Mouse (Mus musculus) midbrain, embryonic 11.5 days (tissue): ENCODE measurements at regions not wholly inside any gene's neighbourhood (a gene's known extent, or its start where the extent isn't known, plus 50 kb on each side); places are given as distances from the start of the nearest gene placed in this dataset.
"Not testable (repeated sequence)": the region's sequence is repeated elsewhere in the genome, so short reads cannot be mapped to it uniquely, and the experiment has no call there.

ENCODE experiments used
- ATAC-seq: fragments of 200-750 bp; cut with Nextera tagmentation; 2 replicates; pipeline ENCODE4 v1.8.0; 2017; ENCODE audit warnings: moderate TSS enrichment, moderate library complexity; ENCODE audit not compliant: low FRiP score
- DNase-seq: peaks from one replicate; pipeline ENCODE4 v3.0.0; 2015; ENCODE audit warnings: low spot score; ENCODE audit errors: missing footprints
- H3K27ac ChIP-seq: fragments of 300-500 bp; sonication (generic); 2 replicates; pipeline ENCODE4 v1.5.1; 2014; ENCODE audit warnings: low read depth, low read length
- H3K27me3 ChIP-seq: fragments of 300-500 bp; sonication (generic); 2 replicates; pipeline ENCODE4 v1.6.1; 2014; ENCODE audit warnings: mild to moderate bottlenecking, low read length, moderate library complexity, mixed read lengths; ENCODE audit not compliant: control insufficient read depth, insufficient read depth
- H3K36me3 ChIP-seq: fragments of 300-500 bp; sonication (generic); 2 replicates; pipeline ENCODE4 v1.6.1; 2014; ENCODE audit warnings: mild to moderate bottlenecking, low read length, moderate library complexity, mixed read lengths; ENCODE audit not compliant: control insufficient read depth, insufficient read depth
- H3K4me1 ChIP-seq: fragments of 300-500 bp; sonication (generic); 2 replicates; pipeline ENCODE4 v1.6.1; 2014; ENCODE audit warnings: low read length; ENCODE audit not compliant: control insufficient read depth, insufficient read depth
- H3K4me2 ChIP-seq: fragments of 300-500 bp; sonication (generic); 2 replicates; pipeline ENCODE4 v1.6.1; 2014; ENCODE audit warnings: mild to moderate bottlenecking, moderate library complexity
- H3K4me3 ChIP-seq: fragments of 300-500 bp; sonication (generic); 2 replicates; pipeline ENCODE4 v1.5.1; 2014; ENCODE audit warnings: low read depth, low read length
- H3K9ac ChIP-seq: fragments of 300-500 bp; sonication (generic); 2 replicates; pipeline ENCODE4 v1.6.1; 2014; ENCODE audit warnings: low read length
- H3K9me3 ChIP-seq: fragments of 300-500 bp; sonication (generic); 2 replicates; pipeline ENCODE4 v1.6.1; 2016; ENCODE audit warnings: low read length; ENCODE audit not compliant: control insufficient read depth
- WGBS: fragments of 180-500 bp; shearing (Covaris S2); extraction: QIAGEN DNeasy Blood & Tissue Kit; methylation state at CpG from one replicate; pipeline ENCODE4 v1.1.7; 2014; 5-methylcytosine and 5-hydroxymethylcytosine counted together

- Histone ChIP-seq H3K27me3 (no peaks in the 10 kb centered on the region), H3K4me1 (no peaks in the 10 kb centered on the region), H3K36me3 (no peaks in the 10 kb centered on the region), H3K9ac (no peak overlapping the region), H3K4me2 (no peak overlapping the region), H3K27ac (no peak overlapping the region), H3K9me3 (no peaks in the 10 kb centered on the region), H3K4me3 (no peak overlapping the region)
- DNase-seq = no peak
- WGBS = 82% methylated on average over 4 of the region's 4 CpGs
- ATAC-seq = no peak
These were observed 157.2 kb upstream of the Gje1 start for GRCm38 (mm10) chr10:14875216-14875615.

GRCm38 (mm10) chr10:14861241-14861640 is 143.2 kb upstream of the Gje1 start:
- no peak overlapping the region for H3K4me2 ChIP-seq
- no peak overlapping the region for H3K9ac ChIP-seq
- WGBS = 48% methylated on average over 3 of the region's 3 CpGs
- no peaks in the 10 kb centered on the region for H3K4me1 ChIP-seq
- no peaks in the 10 kb centered on the region for H3K27me3 ChIP-seq
- H3K27ac ChIP-seq = no peak overlapping the region
- DNase-seq = no peak
- no peak overlapping the region for H3K4me3 ChIP-seq
- no peak for ATAC-seq
- no peaks in the 10 kb centered on the region for H3K9me3 ChIP-seq
- H3K36me3 ChIP-seq = no peaks in the 10 kb centered on the region

GRCm38 (mm10) chr10:14860126-14860638 is 142.2 kb upstream of the Gje1 start:
- Histone ChIP-seq H3K9ac (no peak overlapping the region), H3K36me3 (no peaks in the 10 kb centered on the region), H3K9me3 (no peaks in the 10 kb centered on the region), H3K27ac (no peak overlapping the region), H3K4me1 (no peaks in the 10 kb centered on the region), H3K4me2 (no peak overlapping the region), H3K4me3 (no peak overlapping the region), H3K27me3 (no peaks in the 10 kb centered on the region)
- DNase-seq = no peak
- ATAC-seq = peak; percentile 57; the same call in 1 of the 2 replicates
- 80% methylated on average over 6 of the region's 6 CpGs for WGBS

GRCm38 (mm10) chr10:14846601-14847000 is 128.6 kb upstream of the Gje1 start:
- H3K9me3 ChIP-seq, DNase-seq, H3K27me3 ChIP-seq, H3K27ac ChIP-seq, H3K9ac ChIP-seq, H3K4me1 ChIP-seq, H3K4me3 ChIP-seq, H3K4me2 ChIP-seq, H3K36me3 ChIP-seq, ATAC-seq: not testable (repeated sequence)
- WGBS = 78% methylated on average over 3 of the region's 3 CpGs

GRCm38 (mm10) chr10:14845058-14845457 is 127.0 kb upstream of the Gje1 start:
- 86% methylated on average over 2 of the region's 2 CpGs for WGBS
- Histone ChIP-seq H3K9ac (no peak overlapping the region), H3K4me2 (no peak overlapping the region), H3K9me3 (no peaks in the 10 kb centered on the region), H3K27me3 (no peaks in the 10 kb centered on the region), H3K4me1 (no peaks in the 10 kb centered on the region), H3K27ac (no peak overlapping the region), H3K36me3 (no peaks in the 10 kb centered on the region), H3K4me3 (no peak overlapping the region)
- no peak for DNase-seq
- no peak for ATAC-seq
